Mouse (Mus musculus) midbrain, postnatal 0 days (tissue): ENCODE data around the gene Foxn3. TPM values are rescaled to one million over a fixed set of nuclear protein-coding genes. Genes with fewer than 3 reads are reported as not detected.

Experiments used
- ATAC-seq: fragments of 200-750 bp; cut with Nextera tagmentation; 2 replicates; pipeline ENCODE4 v1.8.0; 2017; ENCODE audit warnings: moderate number of reproducible peaks, mild to moderate bottlenecking, moderate TSS enrichment, moderate library complexity; ENCODE audit not compliant: low FRiP score
- DNase-seq: peaks from one replicate; pipeline ENCODE4 v3.0.0-alpha.2; 2015; ENCODE audit warnings: low spot score
- H3K27ac ChIP-seq: fragments of 300-500 bp; sonication (generic); 2 replicates; pipeline ENCODE4 v1.5.1; 2014; ENCODE audit warnings: low read depth, mild to moderate bottlenecking, low read length, mixed read lengths
- H3K27me3 ChIP-seq: fragments of 300-500 bp; sonication (generic); 2 replicates; pipeline ENCODE4 v1.6.1; 2014; ENCODE audit warnings: low read length, control low read depth, mixed read lengths; ENCODE audit not compliant: insufficient read depth
- H3K36me3 ChIP-seq: fragments of 300-500 bp; sonication (generic); 2 replicates; pipeline ENCODE4 v1.6.1; 2014; ENCODE audit warnings: low read length, control low read depth, mixed read lengths; ENCODE audit not compliant: insufficient read depth
- H3K4me1 ChIP-seq: fragments of 300-500 bp; sonication (generic); 2 replicates; pipeline ENCODE4 v1.6.1; 2014; ENCODE audit warnings: mild to moderate bottlenecking, control low read depth, antibody characterized with exemption, low read length, mixed read lengths; ENCODE audit not compliant: insufficient read depth
- H3K4me2 ChIP-seq: fragments of 300-500 bp; sonication (generic); 2 replicates; pipeline ENCODE4 v1.6.1; 2014; ENCODE audit warnings: low read depth, mild to moderate bottlenecking, low read length, mixed read lengths; ENCODE audit not compliant: poor library complexity, severe bottlenecking
- H3K4me3 ChIP-seq: fragments of 300-500 bp; sonication (generic); 2 replicates; pipeline ENCODE4 v1.5.1; 2014; ENCODE audit warnings: low read depth, mild to moderate bottlenecking, low read length, moderate library complexity
- H3K9ac ChIP-seq: fragments of 300-500 bp; sonication (generic); replicated peaks from 2 replicates; pipeline ENCODE4 v1.6.1; 2014; ENCODE audit warnings: mild to moderate bottlenecking, low read length, moderate library complexity, mixed read lengths; ENCODE audit not compliant: poor library complexity, severe bottlenecking
- H3K9me3 ChIP-seq: fragments of 300-500 bp; sonication (generic); 2 replicates; pipeline ENCODE4 v1.6.1; 2016; ENCODE audit warnings: low read length, control low read depth
- CTCF ChIP-seq: IDR thresholded peaks from 2 replicates; pipeline ENCODE4 v1.5.1; 2016; ENCODE audit warnings: antibody characterized with exemption, mild to moderate bottlenecking
- WGBS: fragments of 180-500 bp; shearing (Covaris S2); extraction: QIAGEN DNeasy Blood & Tissue Kit; methylation state at CpG from one replicate; pipeline ENCODE4 v1.1.7; 2014; 5-methylcytosine and 5-hydroxymethylcytosine counted together
- polyA plus RNA-seq: library from polyadenylated mRNA; unstranded; fragments of >200 nt; fragmentation: Nextera tagmentation; extraction: Ambion mirVana; gene quantifications from 2 replicates; pipeline ENCODE4 v1.2.1, GENCODE M21; 2015
- total RNA-seq: library from RNA; depleted of rRNA; stranded (reverse); fragments of >200 nt; gene quantifications from 2 replicates; pipeline ENCODE4 v1.2.3, GENCODE M21; 2014

Foxn3 gene
- total and polyA plus RNA-seq, 2 experiments from 2014 or later = 38.9 to 72.7 TPM

DNA sequence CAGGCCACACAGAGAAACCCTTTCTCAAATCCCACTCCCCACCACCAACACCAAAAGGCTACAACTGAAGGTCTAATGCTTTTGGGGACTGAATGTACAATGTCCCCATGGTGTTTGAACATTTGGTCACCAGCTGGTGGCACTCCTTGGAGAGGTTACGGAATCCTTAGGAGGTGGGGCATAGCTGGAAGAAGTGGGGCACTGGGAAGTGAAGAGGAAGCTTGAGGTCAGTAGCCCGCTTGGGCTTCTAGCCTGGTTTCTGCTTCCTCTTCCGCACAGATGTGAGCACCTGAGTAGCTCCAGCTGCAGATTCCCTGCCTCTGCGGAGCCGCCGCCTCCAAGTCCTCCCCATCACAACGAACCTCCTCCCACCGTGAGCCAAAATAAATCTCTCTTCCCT is 107.8 kb downstream of the Foxn3 start:
- no peak overlapping the region for H3K9ac ChIP-seq
- H3K4me2 ChIP-seq = no peak overlapping the region
- WGBS = 96% methylated on average over 8 of the region's 8 CpGs
- DNase-seq (no peak), ATAC-seq (no peak)
- no peaks in the 10 kb centered on the region for H3K36me3 ChIP-seq
- peaks cover 8% of the 10 kb centered on the region; the same call in 1 of the 2 replicates for H3K4me1 ChIP-seq
- TF ChIP-seq CTCF = no peak
- H3K9me3 ChIP-seq = no peaks in the 10 kb centered on the region
- H3K27me3 ChIP-seq = no peaks in the 10 kb centered on the region
- H3K4me3 ChIP-seq = no peak overlapping the region
- H3K27ac ChIP-seq = no peak overlapping the region

DNA sequence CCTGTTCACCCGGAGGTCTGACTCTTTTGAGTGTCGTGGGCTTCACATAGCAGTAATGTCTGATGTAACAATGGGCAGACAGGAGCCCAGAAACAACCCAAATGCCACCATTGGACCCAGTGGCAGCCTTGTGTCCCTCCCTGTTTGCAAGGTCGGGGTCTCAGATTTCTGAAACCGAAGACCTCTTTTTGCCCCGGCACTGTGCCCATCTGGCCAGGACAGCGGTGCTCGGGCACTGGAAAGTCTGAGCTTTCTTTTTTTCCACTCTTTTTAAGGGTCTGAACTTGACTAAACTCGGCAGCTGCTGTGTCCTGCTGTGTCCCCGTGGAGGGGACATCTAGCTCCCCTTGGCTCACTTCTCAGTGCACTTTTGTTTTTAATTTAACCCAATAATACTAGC is 109.0 kb downstream of the Foxn3 start:
- Histone ChIP-seq H3K4me1 (peaks cover 8% of the 10 kb centered on the region; the same call in 1 of the 2 replicates), H3K36me3 (no peaks in the 10 kb centered on the region), H3K9me3 (no peaks in the 10 kb centered on the region), H3K27ac (no peak overlapping the region), H3K27me3 (no peaks in the 10 kb centered on the region), H3K4me3 (no peak overlapping the region), H3K4me2 (no peak overlapping the region), H3K9ac (no peak overlapping the region)
- no peak for DNase-seq
- ATAC-seq = no peak
- TF ChIP-seq CTCF = no peak
- WGBS = 72% methylated on average over 9 of the region's 9 CpGs

- ATAC-seq (no peak), DNase-seq (no peak)
- H3K9me3 ChIP-seq = no peaks in the 10 kb centered on the region
- H3K4me1 ChIP-seq = peaks cover 8% of the 10 kb centered on the region; the same call in 1 of the 2 replicates
- TF ChIP-seq CTCF = no peak
- H3K36me3 ChIP-seq = no peaks in the 10 kb centered on the region
- no peak overlapping the region for H3K4me2 ChIP-seq
- H3K27ac ChIP-seq = no peak overlapping the region
- 67% methylated on average over 4 of the region's 4 CpGs for WGBS
- H3K4me3 ChIP-seq = no peak overlapping the region
- H3K27me3 ChIP-seq = no peaks in the 10 kb centered on the region
- H3K9ac ChIP-seq = no peak overlapping the region
Observed at GRCm38 (mm10) chr12:99453797-99454196, 109.6 kb downstream of the Foxn3 start.

DNA sequence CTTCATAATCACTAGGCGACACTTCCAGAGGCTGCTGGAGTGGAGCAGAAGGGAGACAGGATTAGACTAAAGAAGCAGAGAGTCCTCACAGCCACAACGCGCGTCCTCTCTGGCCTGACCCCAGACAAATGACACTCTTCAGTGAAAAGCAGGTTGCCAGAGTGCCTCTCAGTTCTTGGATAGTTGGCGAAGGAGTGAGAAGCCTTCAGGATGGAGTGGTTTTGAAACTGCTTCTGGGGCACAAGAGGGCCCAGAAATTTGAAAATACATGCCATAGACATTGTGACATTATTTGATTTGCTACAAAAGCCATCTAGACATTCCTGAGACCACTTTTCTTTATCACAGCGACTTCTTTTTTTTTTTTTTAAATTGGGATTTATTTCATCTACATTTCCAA is 113.3 kb downstream of the Foxn3 start:
- TF ChIP-seq CTCF = no peak
- ATAC-seq = no peak
- Histone ChIP-seq H3K9ac (no peak overlapping the region), H3K9me3 (no peaks in the 10 kb centered on the region), H3K4me3 (no peak overlapping the region), H3K27ac (no peak overlapping the region), H3K36me3 (no peaks in the 10 kb centered on the region), H3K4me2 (no peak overlapping the region), H3K4me1 (no peaks in the 10 kb centered on the region), H3K27me3 (no peaks in the 10 kb centered on the region)
- WGBS = 88% methylated on average over 6 of the region's 6 CpGs
- no peak for DNase-seq

GRCm38 (mm10) chr12:99447791-99448190 is 115.6 kb downstream of the Foxn3 start:
- DNase-seq = no peak
- WGBS = 83% methylated on average over 5 of the region's 5 CpGs
- Histone ChIP-seq H3K27ac (no peak overlapping the region), H3K36me3 (no peaks in the 10 kb centered on the region), H3K9ac (no peak overlapping the region), H3K9me3 (no peaks in the 10 kb centered on the region), H3K4me3 (no peak overlapping the region), H3K4me2 (no peak overlapping the region), H3K27me3 (no peaks in the 10 kb centered on the region), H3K4me1 (no peaks in the 10 kb centered on the region)
- no peak for TF ChIP-seq CTCF
- no peak for ATAC-seq

- Histone ChIP-seq H3K4me3 (no peak overlapping the region), H3K9ac (no peak overlapping the region), H3K4me2 (no peak overlapping the region), H3K4me1 (no peaks in the 10 kb centered on the region), H3K36me3 (no peaks in the 10 kb centered on the region), H3K9me3 (no peaks in the 10 kb centered on the region), H3K27ac (no peak overlapping the region), H3K27me3 (no peaks in the 10 kb centered on the region)
- no peak for ATAC-seq
- no peak for DNase-seq
- no peak for TF ChIP-seq CTCF
- WGBS = 82% methylated on average over 6 of the region's 6 CpGs
Observed at GRCm38 (mm10) chr12:99445018-99445674, 118.2 kb downstream of the Foxn3 start.
